Mouse (Mus musculus): ENCODE data around the gene Tnnt3.

Gene Tnnt3

DNA sequence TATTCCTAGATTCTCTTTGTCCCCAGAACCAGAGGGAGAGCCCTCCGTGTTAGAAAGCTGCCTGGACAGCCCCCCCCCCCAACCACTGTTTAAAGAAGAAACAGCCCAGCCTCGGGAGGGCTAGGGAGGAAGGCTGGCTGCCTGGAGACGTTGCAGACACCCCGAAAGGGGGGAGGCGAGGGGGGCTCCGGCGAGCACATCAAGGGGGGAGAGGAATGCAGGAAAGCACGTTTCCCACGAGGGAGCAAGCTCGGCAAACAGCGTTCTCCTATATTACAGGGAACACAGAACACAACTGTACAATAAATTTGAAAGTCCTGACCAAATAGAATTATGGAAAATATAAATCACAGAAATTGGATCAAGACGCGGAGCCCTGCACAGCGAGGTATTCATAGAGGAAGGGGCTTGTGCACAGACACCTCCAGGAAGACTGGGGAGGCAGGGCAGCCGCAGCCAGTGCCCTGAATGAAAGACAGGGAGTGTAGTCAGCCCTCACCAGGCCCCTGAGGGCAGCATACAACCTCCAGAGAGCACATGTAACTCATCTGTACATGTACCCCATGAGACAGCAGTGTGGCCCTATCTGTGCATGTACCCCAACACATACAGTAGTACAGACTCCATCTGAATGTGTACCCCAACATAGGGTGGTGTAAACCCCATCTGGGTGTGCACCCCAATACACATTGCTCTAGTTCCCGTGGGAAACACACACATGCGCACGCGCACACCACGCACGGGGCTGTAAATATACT is 17.8 kb downstream of the Tnnt3 start:
- H3K4me3 ChIP-seq (replicated peaks; ENCODE audit: low read length), result no peak overlapping the region
- TF ChIP-seq POU5F1 (IDR thresholded peaks at IDR 0.05; ENCODE audit: borderline replicate concordance, low read length) (no peak), CTCF (conservative IDR thresholded peaks at IDR 0.05; ENCODE audit: low read length) (no peak), NANOG (IDR thresholded peaks at IDR 0.05; ENCODE audit: borderline replicate concordance, low read length) (no peak)
- H3K4me1 ChIP-seq (replicated peaks; ENCODE audit: low read depth, low read length), result no peaks in the 10 kb centered on the region
- H3K27me3 ChIP-seq (ENCODE audit: insufficient read depth, low read length), result peaks cover 47% of the 10 kb centered on the region
- no peaks in the 10 kb centered on the region for H3K36me3 ChIP-seq (ENCODE audit: insufficient read depth, low read length)
- peaks cover 7% of the 10 kb centered on the region; the same call in 1 of the 2 replicates for H3K9me3 ChIP-seq (ENCODE audit: low read length)

DNA sequence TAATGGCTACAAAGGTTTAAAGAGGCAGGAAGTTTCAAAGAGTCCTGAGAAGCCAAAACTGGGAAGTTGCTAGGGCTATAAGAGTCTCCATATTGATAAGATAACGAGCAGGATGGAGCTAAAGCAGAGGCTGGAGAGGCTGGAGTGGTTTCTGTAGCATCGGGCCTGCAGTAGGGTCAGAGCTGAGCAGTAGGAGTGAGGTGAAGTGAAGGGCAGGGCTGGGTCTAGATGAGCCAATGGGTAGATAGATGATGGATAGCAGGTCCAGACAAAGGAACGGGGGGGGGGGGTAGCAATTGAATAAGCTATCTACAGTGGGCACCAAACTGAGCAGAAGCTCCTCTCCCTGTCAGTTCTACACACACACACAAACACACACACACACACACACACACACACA is 18.9 kb downstream of the Tnnt3 start:
- H3K4me3 ChIP-seq (replicated peaks; ENCODE audit: low read length), result no peak overlapping the region
- H3K36me3 ChIP-seq (ENCODE audit: insufficient read depth, low read length), result no peaks in the 10 kb centered on the region
- H3K27me3 ChIP-seq (ENCODE audit: insufficient read depth, low read length), result peaks cover 39% of the 10 kb centered on the region
- peaks cover 5% of the 10 kb centered on the region; the same call in 1 of the 2 replicates for H3K4me1 ChIP-seq (replicated peaks; ENCODE audit: low read depth, low read length)
- no peaks in the 10 kb centered on the region for H3K9me3 ChIP-seq (ENCODE audit: low read length)
- TF ChIP-seq CTCF (conservative IDR thresholded peaks at IDR 0.05; ENCODE audit: low read length), result no peak
- TF ChIP-seq NANOG (IDR thresholded peaks at IDR 0.05; ENCODE audit: borderline replicate concordance, low read length), result no peak
- TF ChIP-seq POU5F1 (IDR thresholded peaks at IDR 0.05; ENCODE audit: borderline replicate concordance, low read length), result no peak

DNA sequence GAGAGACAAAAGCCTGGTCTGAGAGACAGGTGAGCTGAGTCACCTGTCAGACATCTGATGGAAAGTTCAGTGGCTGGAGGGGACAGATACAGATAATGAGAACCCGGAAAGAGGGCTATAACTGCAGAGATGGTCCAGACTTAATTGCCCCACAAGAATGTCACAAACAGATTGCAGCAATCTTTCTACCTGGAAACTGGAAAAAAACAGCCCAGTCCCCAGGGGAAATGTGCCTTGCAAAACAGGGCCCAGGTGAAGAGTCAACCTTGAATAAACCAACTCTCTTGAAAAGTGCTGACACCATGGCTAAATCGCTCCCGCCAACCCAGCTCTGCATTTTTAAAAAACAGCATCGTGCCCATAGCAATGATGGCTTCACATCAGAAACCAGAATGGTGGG is 21.7 kb downstream of the Tnnt3 start:
- Histone ChIP-seq H3K27me3 (ENCODE audit: insufficient read depth, low read length) (peaks cover 18% of the 10 kb centered on the region), H3K4me3 (replicated peaks; ENCODE audit: low read length) (no peak overlapping the region)
- no peak for TF ChIP-seq CTCF (conservative IDR thresholded peaks at IDR 0.05; ENCODE audit: low read length)

DNA sequence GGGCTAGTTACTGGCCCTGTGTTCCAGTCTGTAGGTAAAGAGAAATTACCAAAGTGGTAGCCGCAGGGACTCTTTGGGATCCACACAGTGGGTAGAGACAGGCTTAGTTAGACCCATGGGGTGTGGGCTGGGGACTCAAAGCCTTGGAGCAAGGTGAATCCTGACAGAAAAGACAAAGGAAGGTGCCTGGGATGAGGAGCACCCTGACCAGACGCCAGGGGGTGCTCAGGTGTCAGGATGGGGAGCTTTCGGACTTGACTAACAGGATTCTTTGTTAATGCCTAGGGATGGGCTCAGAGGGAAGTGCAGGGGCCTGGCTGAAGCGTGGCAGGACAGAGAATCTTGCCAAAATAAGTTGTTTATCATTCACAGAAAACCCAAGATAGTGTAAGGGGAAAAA is 23.7 kb downstream of the Tnnt3 start:
- TF ChIP-seq CTCF (conservative IDR thresholded peaks at IDR 0.05; ENCODE audit: low read length) (peak; percentile 61), POU5F1 (IDR thresholded peaks at IDR 0.05; ENCODE audit: borderline replicate concordance, low read length) (no peak)
- H3K4me1 ChIP-seq (replicated peaks; ENCODE audit: low read depth, low read length), result peaks cover 16% of the 10 kb centered on the region
- H3K27me3 ChIP-seq (ENCODE audit: insufficient read depth, low read length), result peaks cover 22% of the 10 kb centered on the region
- no peaks in the 10 kb centered on the region for H3K9me3 ChIP-seq (ENCODE audit: low read length)
- H3K4me3 ChIP-seq (replicated peaks; ENCODE audit: low read length), result no peak overlapping the region
- no peaks in the 10 kb centered on the region for H3K36me3 ChIP-seq (ENCODE audit: insufficient read depth, low read length)

More for the DNA sequence above, 21.7 kb downstream of the Tnnt3 start:
- Histone ChIP-seq H3K36me3 (ENCODE audit: insufficient read depth, low read length) (no peaks in the 10 kb centered on the region), H3K4me1 (replicated peaks; ENCODE audit: low read depth, low read length) (peaks cover 9% of the 10 kb centered on the region), H3K9me3 (ENCODE audit: low read length) (no peaks in the 10 kb centered on the region)

DNA sequence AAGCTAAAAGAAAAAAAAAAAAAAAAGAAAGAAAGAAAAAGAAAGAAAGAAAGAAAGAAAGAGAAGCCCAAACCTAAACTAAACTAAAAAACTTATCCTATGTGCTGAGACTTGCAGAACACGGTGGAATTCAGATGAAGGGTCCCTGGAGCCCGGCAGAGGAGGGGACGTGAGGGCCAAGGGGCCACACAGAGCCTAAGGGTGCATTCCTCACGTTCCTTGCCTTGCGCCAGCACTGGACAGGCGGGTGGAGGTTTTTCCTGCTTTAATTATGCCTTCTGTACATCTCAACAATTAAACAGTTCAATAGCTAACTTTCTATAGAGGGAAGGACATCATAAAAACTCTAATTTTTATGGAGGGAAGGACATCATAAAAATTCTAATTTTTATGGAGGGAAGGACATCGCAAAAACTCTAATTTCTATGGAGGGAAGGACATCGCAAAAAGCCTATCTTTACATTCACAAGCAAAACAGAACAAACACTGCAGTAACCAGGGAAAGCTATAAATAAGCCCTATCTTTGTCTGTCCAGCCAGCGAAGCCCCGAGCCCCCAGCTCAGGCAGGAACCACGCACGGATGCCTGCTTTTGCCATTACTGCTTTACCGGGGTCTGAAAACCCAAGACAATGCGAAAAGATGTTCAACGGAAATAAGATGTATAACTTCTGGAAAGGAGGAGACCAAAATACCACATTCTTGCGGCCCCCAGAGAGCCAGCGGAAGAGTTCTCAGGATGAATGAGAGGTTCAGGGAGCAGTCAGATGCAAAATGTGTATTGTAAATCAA is 24.8 kb downstream of the Tnnt3 start:
- Histone ChIP-seq H3K4me3 (replicated peaks; ENCODE audit: low read length) (no peak overlapping the region), H3K36me3 (ENCODE audit: insufficient read depth, low read length) (no peaks in the 10 kb centered on the region), H3K4me1 (replicated peaks; ENCODE audit: low read depth, low read length) (peaks cover 16% of the 10 kb centered on the region), H3K27me3 (ENCODE audit: insufficient read depth, low read length) (peaks cover 25% of the 10 kb centered on the region), H3K9me3 (ENCODE audit: low read length) (no peaks in the 10 kb centered on the region)
- no peak for TF ChIP-seq CTCF (conservative IDR thresholded peaks at IDR 0.05; ENCODE audit: low read length)
- TF ChIP-seq NANOG (IDR thresholded peaks at IDR 0.05; ENCODE audit: borderline replicate concordance, low read length), result no peak
- TF ChIP-seq POU5F1 (IDR thresholded peaks at IDR 0.05; ENCODE audit: borderline replicate concordance, low read length), result no peak

DNA sequence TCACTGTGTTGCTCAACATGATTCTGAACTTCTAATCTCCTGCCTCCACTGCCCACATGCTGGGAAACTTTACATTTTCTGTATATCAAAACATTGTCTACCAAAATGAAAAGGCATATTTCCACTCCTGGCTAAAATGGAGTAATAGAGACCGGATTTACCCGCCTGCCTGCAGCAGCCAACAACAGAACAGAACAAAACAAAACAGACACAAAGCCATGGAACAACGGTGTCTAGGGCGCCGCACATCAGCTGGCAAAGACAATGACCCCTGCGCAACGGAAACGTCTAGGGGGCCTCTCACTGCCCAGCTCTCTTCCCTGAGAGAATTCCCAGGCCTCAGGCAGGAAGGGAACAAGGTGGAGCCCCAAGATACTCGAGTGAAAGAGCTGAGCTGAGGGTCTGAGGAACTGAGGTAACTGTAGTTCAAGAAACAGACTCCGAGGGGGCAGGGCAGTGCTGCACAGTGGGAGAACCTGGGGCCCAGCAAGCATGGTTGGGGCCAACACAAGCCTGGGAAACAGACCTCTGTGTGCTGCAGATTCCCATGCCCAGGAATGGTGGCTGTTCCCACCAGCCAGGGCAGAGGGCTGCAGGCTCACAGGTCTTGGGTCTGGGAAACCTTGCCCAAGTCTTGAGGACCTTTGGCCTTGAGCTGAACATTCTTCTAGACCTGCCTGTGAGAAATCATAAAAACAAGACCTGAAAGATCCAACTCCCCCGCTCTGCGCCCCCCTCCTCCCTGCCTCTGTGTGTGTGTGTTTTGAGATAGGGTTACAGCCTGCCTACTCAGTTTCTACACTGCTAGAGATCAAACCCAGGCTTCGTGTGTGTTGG is 26.9 kb downstream of the Tnnt3 start:
- Histone ChIP-seq H3K36me3 (ENCODE audit: insufficient read depth, low read length) (no peaks in the 10 kb centered on the region), H3K27me3 (ENCODE audit: insufficient read depth, low read length) (peaks cover 35% of the 10 kb centered on the region), H3K4me3 (replicated peaks; ENCODE audit: low read length) (no peak overlapping the region), H3K9me3 (ENCODE audit: low read length) (no peaks in the 10 kb centered on the region), H3K4me1 (replicated peaks; ENCODE audit: low read depth, low read length) (peaks cover 16% of the 10 kb centered on the region)
- TF ChIP-seq NANOG (IDR thresholded peaks at IDR 0.05; ENCODE audit: borderline replicate concordance, low read length) (no peak), CTCF (conservative IDR thresholded peaks at IDR 0.05; ENCODE audit: low read length) (no peak), POU5F1 (IDR thresholded peaks at IDR 0.05; ENCODE audit: borderline replicate concordance, low read length) (no peak)

DNA sequence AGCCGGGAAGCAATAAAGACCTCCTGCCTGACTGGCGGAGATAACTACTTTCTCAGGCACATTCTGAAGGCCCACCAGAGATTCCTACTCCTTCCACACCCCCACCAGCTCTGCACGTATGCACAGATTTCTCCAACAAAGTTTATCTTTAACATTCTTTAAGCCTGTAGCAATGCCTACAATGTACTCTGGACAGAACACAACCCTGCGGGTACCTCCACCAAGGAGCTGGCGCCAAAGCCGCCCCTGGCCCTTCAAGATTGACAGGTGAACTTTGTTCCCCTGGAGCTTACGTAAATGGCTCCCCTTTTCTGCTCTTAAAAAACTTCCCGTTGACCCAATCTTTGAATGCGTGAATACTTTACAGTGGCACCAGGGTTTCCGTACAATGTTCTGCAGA is 30.7 kb downstream of the Tnnt3 start:
- TF ChIP-seq POU5F1 (IDR thresholded peaks at IDR 0.05; ENCODE audit: borderline replicate concordance, low read length), result no peak
- no peak overlapping the region for H3K4me3 ChIP-seq (replicated peaks; ENCODE audit: low read length)
- no peaks in the 10 kb centered on the region for H3K9me3 ChIP-seq (ENCODE audit: low read length)
- H3K27me3 ChIP-seq (ENCODE audit: insufficient read depth, low read length), result peaks cover 48% of the 10 kb centered on the region
- no peaks in the 10 kb centered on the region for H3K36me3 ChIP-seq (ENCODE audit: insufficient read depth, low read length)
- H3K4me1 ChIP-seq (replicated peaks; ENCODE audit: low read depth, low read length), result peaks cover 27% of the 10 kb centered on the region

DNA sequence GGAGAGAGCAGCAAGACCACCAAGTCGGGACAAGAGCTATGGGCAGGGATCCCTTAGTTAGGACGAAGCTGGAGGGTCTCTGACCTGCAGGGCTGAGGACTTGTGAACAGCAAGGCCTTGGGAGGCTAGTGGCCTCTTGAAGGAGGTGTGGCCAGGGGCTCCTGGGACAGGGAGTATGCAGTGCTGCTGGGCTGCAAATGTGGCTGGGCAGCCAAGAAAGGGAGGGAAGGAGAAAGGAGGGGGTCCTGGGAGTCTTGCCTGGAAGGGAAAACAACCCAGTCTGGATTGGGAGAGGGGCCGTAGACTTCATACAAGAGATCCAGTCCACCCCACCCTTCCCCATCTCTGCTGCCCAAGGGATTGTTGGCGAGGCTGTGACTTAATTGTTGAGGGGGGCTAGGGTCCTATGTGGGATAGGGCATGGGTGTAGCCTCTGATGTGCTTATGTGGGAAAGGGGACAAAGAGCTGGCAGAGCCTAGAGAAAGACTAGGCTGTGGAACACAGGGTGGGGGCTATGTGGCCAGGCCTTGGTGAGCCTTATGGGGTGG is 33.4 kb downstream of the Tnnt3 start:
- H3K4me3 ChIP-seq (replicated peaks; ENCODE audit: low read length), result peak overlapping the region; percentile 88; the same call in 1 of the 2 replicates
- no peaks in the 10 kb centered on the region for H3K9me3 ChIP-seq (ENCODE audit: low read length)
- TF ChIP-seq POU5F1 (IDR thresholded peaks at IDR 0.05; ENCODE audit: borderline replicate concordance, low read length) (no peak), NANOG (IDR thresholded peaks at IDR 0.05; ENCODE audit: borderline replicate concordance, low read length) (no peak)
- peaks cover 39% of the 10 kb centered on the region for H3K27me3 ChIP-seq (ENCODE audit: insufficient read depth, low read length)
- H3K4me1 ChIP-seq (replicated peaks; ENCODE audit: low read depth, low read length), result peaks cover 40% of the 10 kb centered on the region
- peaks cover 15% of the 10 kb centered on the region for H3K36me3 ChIP-seq (ENCODE audit: insufficient read depth, low read length)
